Mouse (Mus musculus): ENCODE results near the gene Olfr1215.
"Not testable (repeated sequence)": the region's sequence is repeated elsewhere in the genome, so short reads cannot be mapped to it uniquely, and the experiment has no call there.

The Olfr1215 gene

GRCm38 (mm10) chr2:89006873-89007272 is at the start of gene Olfr1215:
TSS of gene Olfr1215 (minus strand) at chr2:89006973.
- no peak for DNase-seq (ENCODE audit: low read depth, low spot score)

- DNase-seq (ENCODE audit: low read depth, low spot score), result no peak
Observed at GRCm38 (mm10) chr2:89031965-89032364, 25.2 kb upstream of the Olfr1215 start, which contains the start of gene Olfr1217. TSS of gene Olfr1217 (minus strand) at chr2:89032065.

- not testable (repeated sequence) for DNase-seq (ENCODE audit: low read depth, low spot score)
Observed at GRCm38 (mm10) chr2:89021436-89021835, 14.7 kb upstream of the Olfr1215 start.

GRCm38 (mm10) chr2:89018240-89018639 is 11.5 kb upstream of the Olfr1215 start, which contains the start of gene Olfr1216:
TSS of gene Olfr1216 (minus strand) at chr2:89018340.
- DNase-seq (ENCODE audit: low read depth, low spot score), result no peak

- DNase-seq (ENCODE audit: low read depth, low spot score), result no peak
Observed at GRCm38 (mm10) chr2:88992553-88992952, 14.2 kb downstream of the Olfr1215 start, which contains the start of gene Olfr1214. TSS of gene Olfr1214 (minus strand) at chr2:88992653.

- DNase-seq (ENCODE audit: low read depth, low spot score), result no peak
Observed at GRCm38 (mm10) chr2:88980181-88980580, 26.6 kb downstream of the Olfr1215 start, which contains the start of gene Gm13762. TSS of gene Gm13762 (minus strand) at chr2:88980281.

GRCm38 (mm10) chr2:88953669-88954068 is 53.1 kb downstream of the Olfr1215 start, which contains the start of gene Olfr1212:
TSS of gene Olfr1212 (plus strand) at chr2:88953969.
- DNase-seq (ENCODE audit: low read depth, low spot score), result no peak
